Mouse (Mus musculus): Measurements from ENCODE around the gene Mybpc2.

Gene Mybpc2

GRCm38 (mm10) chr7:44463556-44464225 lies 60.8 kb downstream of the Mybpc2 start:
- no peak for DNase-seq (ENCODE audit: low spot score)

- no peak for DNase-seq (ENCODE audit: low spot score)
Observed at GRCm38 (mm10) chr7:44463056-44463425, 61.4 kb downstream of the Mybpc2 start.

- no peak for DNase-seq (ENCODE audit: low spot score)
Observed at GRCm38 (mm10) chr7:44462218-44463055, 62.0 kb downstream of the Mybpc2 start.

GRCm38 (mm10) chr7:44461503-44462217 lies 62.8 kb downstream of the Mybpc2 start:
- DNase-seq (ENCODE audit: low spot score) = no peak

- no peak for DNase-seq (ENCODE audit: low spot score)
Observed at GRCm38 (mm10) chr7:44460767-44461502, 63.5 kb downstream of the Mybpc2 start.

GRCm38 (mm10) chr7:44460067-44460466 lies 64.4 kb downstream of the Mybpc2 start:
- DNase-seq (ENCODE audit: low spot score) = no peak

GRCm38 (mm10) chr7:44456302-44456701 lies 68.2 kb downstream of the Mybpc2 start:
- no peak for DNase-seq (ENCODE audit: low spot score)

GRCm38 (mm10) chr7:44453256-44453655 lies 71.2 kb downstream of the Mybpc2 start:
- DNase-seq (ENCODE audit: low spot score) = no peak
